Mouse (Mus musculus): Measurements from ENCODE around the gene Fcrl6. TPM values are rescaled to one million over a fixed set of nuclear protein-coding genes. Genes with fewer than 3 reads are reported as not detected.

Fcrl6 gene
- not detected in 2 replicates for polyA plus RNA-seq (2015; fragmentation: Nextera tagmentation; extraction: Ambion mirVana)

DNA sequence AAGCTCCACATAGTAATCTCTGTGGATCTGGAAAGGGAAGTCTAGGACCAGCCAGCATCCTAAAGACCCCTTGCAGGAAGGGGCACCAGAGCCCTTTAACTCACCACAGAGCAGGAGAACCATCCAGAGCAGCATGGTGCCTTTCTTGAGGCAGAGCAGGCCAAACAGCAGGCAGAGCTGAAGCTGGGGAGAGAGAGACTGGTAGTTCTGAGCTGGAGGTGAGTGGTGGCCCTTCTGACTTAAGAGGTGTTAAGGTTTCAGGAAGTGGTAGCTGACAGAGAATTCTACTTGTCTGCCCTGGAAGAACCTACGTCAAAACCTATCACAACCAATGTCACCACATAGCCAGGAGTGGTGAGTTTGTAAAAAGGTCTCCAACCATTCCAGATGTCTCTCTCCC is at the start of gene Fcrl6:
Gene Fcrl6 (minus strand): TSS at position 226 of the 400 bp plus-strand sequence.
- no peak for ATAC-seq (ENCODE audit: low FRiP score)
- Histone ChIP-seq H3K27me3 (no peaks in the 10 kb centered on the region), H3K4me2 (no peak within 1 kb of the TSS), H3K4me1 (replicated peaks) (no peaks in the 10 kb centered on the region), H3K9me3 (no peaks in the 10 kb centered on the region), H3K9ac (no peak within 1 kb of the TSS), H3K4me3 (no peak within 1 kb of the TSS), H3K27ac (no peak within 1 kb of the TSS), H3K36me3 (no peaks in the 10 kb centered on the region)
- 60% methylated on average over 1 of the region's 1 CpGs for whole genome bisulfite sequencing

DNA sequence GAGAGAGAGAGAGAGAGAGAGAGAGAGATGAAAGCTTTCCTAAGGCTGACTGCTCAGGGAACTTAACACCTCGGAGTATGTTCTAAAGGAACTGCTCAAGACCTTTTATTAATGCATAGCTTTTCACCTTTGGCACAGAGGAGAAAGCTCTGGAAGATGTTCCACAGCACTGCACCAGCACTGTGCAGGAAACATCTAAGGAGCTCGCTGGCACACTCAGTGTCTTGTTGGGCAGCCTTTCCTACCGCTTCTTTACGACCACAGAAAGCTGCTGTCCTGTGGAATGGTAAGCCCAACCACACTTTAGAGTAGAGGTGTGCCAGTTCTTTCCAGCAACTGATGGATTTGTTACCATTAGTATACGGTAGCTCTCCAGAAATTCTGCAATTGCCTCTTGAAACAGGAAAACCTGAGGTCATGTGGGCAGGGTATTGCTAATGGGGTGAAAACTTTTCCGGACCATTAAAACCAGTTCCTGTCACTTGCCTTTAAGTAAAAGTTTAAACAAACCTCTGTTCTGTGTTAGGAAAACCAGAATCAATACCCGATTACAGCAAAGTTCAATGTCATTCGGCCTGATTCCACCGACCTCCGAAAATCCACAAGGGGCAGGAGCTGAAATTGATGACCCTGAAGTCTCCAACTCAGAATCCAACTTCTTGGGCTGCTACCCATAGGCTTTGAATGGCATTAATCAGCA is 49.1 kb upstream of the Fcrl6 start:
- no peak overlapping the region for H3K27ac ChIP-seq
- H3K9me3 ChIP-seq = no peaks in the 10 kb centered on the region
- no peak overlapping the region for H3K4me3 ChIP-seq
- H3K4me1 ChIP-seq (replicated peaks) = no peaks in the 10 kb centered on the region
- ATAC-seq (ENCODE audit: low FRiP score) = no peak
- no peak overlapping the region for H3K9ac ChIP-seq
- no peak overlapping the region for H3K4me2 ChIP-seq
- WGBS = 87% methylated on average over 10 of the region's 10 CpGs
- no peaks in the 10 kb centered on the region for H3K36me3 ChIP-seq
- H3K27me3 ChIP-seq = no peaks in the 10 kb centered on the region

DNA sequence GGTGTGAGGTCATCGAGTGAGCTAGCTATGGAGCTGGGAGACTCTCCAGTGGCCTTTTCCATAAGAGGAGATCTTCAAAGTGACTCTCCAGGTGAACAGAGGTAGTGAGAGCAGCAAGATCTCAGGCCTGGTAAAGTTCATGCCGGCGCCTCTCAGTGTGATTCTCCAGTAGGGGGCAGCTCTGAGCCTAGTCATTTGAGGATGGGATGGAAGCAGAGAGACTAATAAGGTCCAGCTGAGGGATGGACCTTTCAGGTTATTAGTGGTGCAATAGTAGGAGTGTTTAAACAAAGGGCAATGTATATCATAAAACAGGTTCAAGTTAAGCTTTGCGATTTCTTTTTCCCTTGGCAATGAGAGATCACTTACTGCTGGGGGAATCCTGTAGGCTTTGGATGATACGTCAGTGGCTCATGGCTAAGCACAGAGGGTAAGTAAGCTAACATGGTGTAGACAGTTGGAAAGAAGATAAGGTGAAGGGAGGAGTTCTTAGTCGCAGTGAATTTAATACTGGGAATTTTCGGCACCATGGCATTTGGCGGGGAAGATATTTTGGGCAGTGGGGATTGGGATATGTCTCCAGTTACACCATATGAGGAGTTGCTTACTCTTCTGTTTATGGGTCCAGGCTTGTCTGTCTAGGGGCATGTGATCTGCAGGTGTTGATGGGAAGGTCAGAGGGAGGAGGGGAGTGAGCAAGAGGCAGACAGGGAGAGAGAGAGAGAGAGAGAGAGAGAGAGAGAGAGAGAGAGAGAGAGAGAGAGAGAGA is 48.4 kb upstream of the Fcrl6 start:
- Histone ChIP-seq H3K4me2 (no peak overlapping the region), H3K27ac (no peak overlapping the region), H3K4me1 (replicated peaks) (no peaks in the 10 kb centered on the region), H3K9me3 (no peaks in the 10 kb centered on the region), H3K27me3 (no peaks in the 10 kb centered on the region), H3K36me3 (no peaks in the 10 kb centered on the region), H3K4me3 (no peak overlapping the region), H3K9ac (no peak overlapping the region)
- ATAC-seq (ENCODE audit: low FRiP score) = no peak
- WGBS = 64% methylated on average over 8 of the region's 8 CpGs

DNA sequence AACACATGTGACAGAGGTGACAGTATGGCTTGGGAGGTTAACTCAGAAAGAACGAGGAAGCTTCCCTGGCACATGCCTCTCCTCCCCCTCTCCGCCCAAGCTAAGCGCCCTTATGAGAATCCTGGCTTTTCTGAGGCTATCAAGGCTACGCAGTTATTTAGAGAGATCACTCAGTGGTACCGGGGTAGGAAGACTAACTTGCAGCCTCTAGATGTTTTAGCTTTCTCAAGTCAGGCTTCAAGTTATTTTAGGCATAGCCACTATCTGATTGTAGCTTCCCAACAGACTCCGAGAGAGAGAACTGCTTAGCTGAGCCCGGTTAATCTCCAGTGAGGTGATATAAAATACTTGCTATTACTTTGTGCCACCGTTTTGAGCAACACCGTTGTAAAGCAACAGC is 47.0 kb upstream of the Fcrl6 start:
- H3K27ac ChIP-seq = no peak overlapping the region
- H3K9me3 ChIP-seq = no peaks in the 10 kb centered on the region
- H3K36me3 ChIP-seq = no peaks in the 10 kb centered on the region
- ATAC-seq (ENCODE audit: low FRiP score) = no peak
- H3K4me1 ChIP-seq (replicated peaks) = no peaks in the 10 kb centered on the region
- WGBS = 91% methylated on average over 9 of the region's 9 CpGs
- no peaks in the 10 kb centered on the region for H3K27me3 ChIP-seq
- H3K9ac ChIP-seq = no peak overlapping the region
- H3K4me2 ChIP-seq = no peak overlapping the region
- H3K4me3 ChIP-seq = no peak overlapping the region

DNA sequence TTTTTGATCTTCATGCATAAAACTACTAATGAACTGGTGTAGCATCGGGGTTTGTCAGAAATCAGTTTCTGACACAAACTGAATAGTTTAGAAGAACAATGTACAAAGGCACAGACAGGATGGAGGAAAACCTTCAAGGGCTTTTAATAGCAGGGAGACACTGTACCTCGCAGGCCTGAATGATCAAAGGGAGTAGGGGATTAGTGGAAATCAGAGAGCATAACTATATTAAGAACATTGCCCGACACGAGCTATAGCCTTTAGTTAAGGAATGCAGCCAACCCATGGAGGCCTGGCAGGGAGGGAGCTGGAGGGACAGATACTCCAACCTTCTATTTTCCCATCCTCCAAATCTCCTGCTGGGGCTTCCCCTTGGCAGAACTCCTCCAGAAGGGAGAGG is 44.9 kb upstream of the Fcrl6 start:
- no peak for ATAC-seq (ENCODE audit: low FRiP score)
- WGBS = 52% methylated on average over 4 of the region's 4 CpGs
- H3K9ac ChIP-seq = no peak overlapping the region

DNA sequence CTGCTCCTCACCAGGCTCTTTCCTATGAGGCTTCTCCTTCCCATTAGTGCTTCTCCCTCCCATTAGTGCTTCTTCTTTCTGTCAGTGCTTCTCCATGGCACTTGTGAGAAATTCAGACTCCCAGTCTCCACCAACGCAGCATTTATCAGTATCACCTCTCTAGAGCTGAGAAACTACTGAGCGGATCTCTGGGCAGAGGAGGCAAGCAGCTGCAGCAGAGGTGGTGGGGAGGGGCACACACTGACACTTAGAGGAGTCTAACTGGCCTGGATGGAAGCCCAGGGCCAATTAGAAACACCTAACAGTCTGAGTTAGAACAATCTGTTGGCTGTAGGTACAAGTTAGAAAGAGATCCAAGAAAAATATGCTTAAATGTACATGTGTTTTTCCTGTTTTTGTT is 36.4 kb upstream of the Fcrl6 start:
- 74% methylated on average over 2 of the region's 2 CpGs for WGBS
- H3K4me1 ChIP-seq (replicated peaks) = no peaks in the 10 kb centered on the region
- H3K4me3 ChIP-seq = no peak overlapping the region
- no peak overlapping the region for H3K4me2 ChIP-seq
- no peak overlapping the region for H3K27ac ChIP-seq
- H3K36me3 ChIP-seq = no peaks in the 10 kb centered on the region
- H3K27me3 ChIP-seq = no peaks in the 10 kb centered on the region
- no peaks in the 10 kb centered on the region for H3K9me3 ChIP-seq
- no peak overlapping the region for H3K9ac ChIP-seq
- no peak for ATAC-seq (ENCODE audit: low FRiP score)

More for the DNA sequence above, 44.9 kb upstream of the Fcrl6 start:
- Histone ChIP-seq H3K4me1 (replicated peaks) (no peaks in the 10 kb centered on the region), H3K4me3 (no peak overlapping the region), H3K4me2 (no peak overlapping the region), H3K27me3 (no peaks in the 10 kb centered on the region), H3K27ac (no peak overlapping the region), H3K36me3 (no peaks in the 10 kb centered on the region), H3K9me3 (no peaks in the 10 kb centered on the region)

DNA sequence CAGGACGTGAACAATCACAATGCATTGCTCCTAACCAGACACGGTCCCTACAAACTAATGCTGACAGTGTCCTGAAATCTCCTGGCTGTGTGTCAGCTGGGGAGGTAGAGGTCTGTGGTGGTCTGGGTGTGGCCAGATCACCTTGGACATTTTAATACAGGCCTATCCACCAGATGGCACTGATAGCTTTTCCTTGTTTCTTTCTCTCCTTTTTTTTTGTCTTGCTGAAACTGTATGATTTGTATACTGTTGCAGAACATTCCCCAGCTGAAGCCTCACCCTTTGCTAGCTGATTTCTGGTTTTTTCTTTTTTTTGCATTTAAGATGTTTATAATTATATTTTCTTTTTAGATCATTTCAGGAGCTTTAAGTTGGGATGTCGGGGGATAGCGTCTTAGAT is 35.5 kb upstream of the Fcrl6 start:
- no peak overlapping the region for H3K4me2 ChIP-seq
- no peak overlapping the region for H3K4me3 ChIP-seq
- no peaks in the 10 kb centered on the region for H3K27me3 ChIP-seq
- WGBS = 82% methylated on average over 4 of the region's 4 CpGs
- H3K36me3 ChIP-seq = no peaks in the 10 kb centered on the region
- H3K4me1 ChIP-seq (replicated peaks) = no peaks in the 10 kb centered on the region
- H3K9ac ChIP-seq = no peak overlapping the region
- no peak overlapping the region for H3K27ac ChIP-seq
- no peaks in the 10 kb centered on the region for H3K9me3 ChIP-seq
- no peak for ATAC-seq (ENCODE audit: low FRiP score)

DNA sequence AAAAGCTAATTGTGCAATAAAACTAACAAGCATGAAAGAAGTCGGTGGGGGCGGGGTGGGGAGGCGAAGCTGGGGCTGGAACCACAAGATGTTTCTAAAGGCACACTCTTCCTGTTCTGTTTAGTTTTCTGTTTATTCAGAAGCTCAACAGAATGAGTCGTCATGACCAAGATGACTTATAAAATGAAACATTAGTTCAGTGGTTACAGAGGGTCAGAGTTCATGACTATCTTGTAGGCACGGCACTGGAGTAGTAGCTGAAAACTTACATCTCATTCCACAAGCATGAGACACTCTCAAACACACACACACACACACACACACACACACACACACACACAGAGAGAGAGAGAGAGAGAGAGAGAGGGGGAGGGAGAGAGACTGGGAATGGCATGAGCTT is 33.9 kb upstream of the Fcrl6 start:
- no peak overlapping the region for H3K27ac ChIP-seq
- 97% methylated on average over 5 of the region's 5 CpGs for WGBS
- H3K4me1 ChIP-seq (replicated peaks) = no peaks in the 10 kb centered on the region
- no peak overlapping the region for H3K4me2 ChIP-seq
- no peak for ATAC-seq (ENCODE audit: low FRiP score)
- H3K36me3 ChIP-seq = no peaks in the 10 kb centered on the region
- no peak overlapping the region for H3K4me3 ChIP-seq
- no peaks in the 10 kb centered on the region for H3K27me3 ChIP-seq
- no peaks in the 10 kb centered on the region for H3K9me3 ChIP-seq
- no peak overlapping the region for H3K9ac ChIP-seq

DNA sequence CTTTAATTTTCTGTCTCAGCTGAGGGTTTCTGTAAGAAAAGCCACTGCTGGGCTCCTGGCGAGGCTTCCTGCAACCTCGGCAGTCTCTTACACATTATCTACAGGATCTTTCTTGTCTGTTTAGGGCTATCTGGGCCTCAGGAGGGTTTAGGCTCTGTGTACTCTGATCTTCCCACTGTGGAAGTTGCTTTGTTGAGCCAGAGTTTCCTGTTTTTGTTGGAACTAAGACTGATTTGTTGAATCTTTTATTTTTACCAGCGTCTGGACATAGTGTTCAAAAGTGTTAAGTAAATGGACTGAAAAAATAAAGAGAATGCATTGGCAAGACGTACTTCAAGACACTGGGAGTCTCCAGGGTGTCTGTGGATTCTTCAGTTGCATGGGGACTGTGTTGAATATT is 32.9 kb upstream of the Fcrl6 start:
- Histone ChIP-seq H3K4me2 (no peak overlapping the region), H3K9ac (peak overlapping the region; percentile 46; the same call in 1 of the 2 replicates)
- no peak for ATAC-seq (ENCODE audit: low FRiP score)

DNA sequence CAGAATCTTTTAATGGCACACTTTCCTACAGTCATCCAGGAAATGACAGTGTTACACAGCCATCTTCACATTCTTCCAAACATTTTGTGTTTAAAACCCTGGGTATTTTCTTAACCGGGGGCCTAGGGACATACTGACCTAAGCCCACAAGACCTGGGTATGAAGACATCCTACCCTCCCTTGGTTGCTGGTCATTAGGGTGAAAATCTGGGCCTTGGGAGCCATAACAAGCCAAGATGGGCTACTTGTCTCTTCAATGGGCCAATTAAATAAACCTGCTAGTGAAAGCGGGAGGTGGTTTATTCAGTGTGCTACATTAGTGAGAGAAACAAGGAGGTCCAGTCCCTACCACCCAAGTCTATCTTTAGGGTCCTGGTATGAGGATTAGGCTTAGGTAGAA is 31.8 kb upstream of the Fcrl6 start:
- H3K4me1 ChIP-seq (replicated peaks) = no peaks in the 10 kb centered on the region
- no peaks in the 10 kb centered on the region for H3K9me3 ChIP-seq
- no peaks in the 10 kb centered on the region for H3K27me3 ChIP-seq
- H3K4me2 ChIP-seq = no peak overlapping the region
- no peak for ATAC-seq (ENCODE audit: low FRiP score)
- H3K4me3 ChIP-seq = no peak overlapping the region
- no peaks in the 10 kb centered on the region for H3K36me3 ChIP-seq
- WGBS = 96% methylated on average over 2 of the region's 2 CpGs
- no peak overlapping the region for H3K27ac ChIP-seq
- H3K9ac ChIP-seq = no peak overlapping the region

More for the DNA sequence above, 32.9 kb upstream of the Fcrl6 start:
- H3K36me3 ChIP-seq = no peaks in the 10 kb centered on the region
- 50% methylated on average over 4 of the region's 4 CpGs for WGBS
- no peaks in the 10 kb centered on the region for H3K27me3 ChIP-seq
- no peak overlapping the region for H3K4me3 ChIP-seq
- 0 out of 2 replicates have a peak overlapping the region, but pooled peaks have one; percentile 12 for H3K27ac ChIP-seq
- no peaks in the 10 kb centered on the region for H3K4me1 ChIP-seq (replicated peaks)
- no peaks in the 10 kb centered on the region for H3K9me3 ChIP-seq

DNA sequence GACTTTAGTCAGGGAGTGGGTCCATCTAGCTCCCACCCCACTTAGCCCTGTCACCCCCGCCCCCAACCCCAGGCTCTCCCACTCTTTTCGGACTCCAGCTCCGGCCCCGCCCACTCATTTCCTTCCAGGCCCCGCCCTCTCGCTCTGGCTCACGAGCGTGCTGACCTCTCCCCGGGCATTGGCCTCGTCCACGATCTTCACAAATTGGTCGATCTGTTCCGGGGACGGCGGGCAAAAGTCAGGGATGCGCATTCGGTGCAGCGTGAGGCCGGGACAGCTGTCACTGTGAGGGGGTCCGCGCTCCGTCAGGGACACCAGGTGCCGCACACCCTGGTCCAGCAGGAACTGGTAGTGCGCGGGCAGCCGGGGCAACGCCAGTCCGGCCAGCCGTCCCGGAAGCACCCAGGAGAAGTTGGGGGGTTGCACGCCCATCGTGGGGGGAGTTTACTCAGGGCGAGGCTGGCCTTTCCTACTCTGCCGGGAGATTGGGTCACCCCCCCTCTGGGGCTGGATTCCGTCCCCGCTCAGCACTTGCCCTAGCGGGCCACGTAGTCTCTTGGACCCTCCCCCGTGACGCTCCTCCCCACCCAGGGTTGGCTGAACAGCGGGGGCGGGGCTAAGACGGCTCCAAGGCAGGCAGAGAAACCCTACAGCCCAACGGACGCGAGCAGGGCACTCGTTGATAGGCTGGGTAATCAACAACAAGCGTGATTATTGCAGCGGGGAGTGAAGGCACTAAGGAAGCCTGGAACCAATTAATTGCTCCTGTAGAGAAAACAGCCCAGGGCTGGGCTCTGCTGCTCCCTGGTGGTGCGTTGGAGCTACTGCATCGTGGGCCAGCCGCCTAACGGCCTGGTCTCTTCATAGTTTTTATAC is 30.3 kb upstream of the Fcrl6 start, which contains the start of gene Dusp23:
Gene Dusp23 (minus strand): TSS at position 512 of the 876 bp plus-strand sequence.
- Histone ChIP-seq H3K4me2 (peak within 1 kb of the TSS; percentile 78), H3K27me3 (no peaks in the 10 kb centered on the region), H3K27ac (peak within 1 kb of the TSS; percentile 81), H3K4me3 (peak within 1 kb of the TSS; percentile 74), H3K36me3 (no peaks in the 10 kb centered on the region), H3K4me1 (replicated peaks) (no peaks in the 10 kb centered on the region), H3K9me3 (no peaks in the 10 kb centered on the region), H3K9ac (peak within 1 kb of the TSS; percentile 78)
- ATAC-seq (ENCODE audit: low FRiP score) = peak; percentile 99
- under 1% methylated on average over 53 of the region's 53 CpGs for WGBS

DNA sequence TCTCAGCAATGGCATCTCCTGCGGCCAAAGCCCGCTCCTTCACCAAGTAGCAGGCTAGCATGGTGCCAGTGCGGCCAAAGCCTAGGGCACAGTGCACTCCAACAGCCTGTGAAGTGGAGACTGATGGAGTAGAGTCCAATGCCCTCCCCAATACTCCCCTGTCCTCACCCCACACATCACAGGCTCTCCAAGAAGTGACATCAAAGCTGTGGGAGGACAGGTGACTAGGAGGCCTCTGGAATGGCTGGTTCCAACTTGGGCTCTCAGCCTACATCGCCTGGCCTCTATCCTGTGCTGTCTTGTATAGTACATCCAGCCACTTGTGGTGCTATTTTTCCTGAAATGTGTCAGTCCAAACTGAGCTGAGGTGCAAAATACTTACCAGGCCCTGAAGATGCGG is 29.4 kb upstream of the Fcrl6 start:
- ATAC-seq (ENCODE audit: low FRiP score) = no peak
- WGBS = 81% methylated on average over 5 of the region's 5 CpGs
- Histone ChIP-seq H3K9ac (no peak overlapping the region), H3K4me3 (no peak overlapping the region), H3K4me1 (replicated peaks) (no peaks in the 10 kb centered on the region), H3K36me3 (no peaks in the 10 kb centered on the region), H3K9me3 (no peaks in the 10 kb centered on the region), H3K27ac (no peak overlapping the region), H3K4me2 (no peak overlapping the region; the same call in 1 of the 2 replicates), H3K27me3 (no peaks in the 10 kb centered on the region)

Measured in hindbrain, embryonic 13.5 days (tissue).